Mouse (Mus musculus): ENCODE results near the gene Ddx27.

The Ddx27 gene

DNA sequence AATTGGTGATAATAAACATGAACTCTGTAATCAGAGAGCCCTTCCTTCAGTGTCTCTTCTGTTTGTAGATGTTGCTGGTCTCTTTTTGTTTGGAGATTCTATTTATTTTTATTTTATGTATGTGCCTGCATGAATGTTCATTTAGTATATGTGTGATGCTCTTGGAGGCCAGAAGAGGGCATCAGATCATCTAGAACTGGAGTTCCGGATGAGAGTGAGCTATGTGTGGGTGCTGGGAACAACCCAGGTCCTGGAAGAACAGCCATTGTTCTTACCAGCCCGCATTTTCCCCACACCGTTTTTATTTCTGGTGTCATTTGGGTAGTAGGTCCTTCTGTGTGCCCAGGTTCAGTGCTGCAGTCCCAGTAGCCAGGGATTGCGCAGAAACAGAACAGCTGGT is 15.5 kb downstream of the Ddx27 start:
- DNase-seq, result no peak

DNA sequence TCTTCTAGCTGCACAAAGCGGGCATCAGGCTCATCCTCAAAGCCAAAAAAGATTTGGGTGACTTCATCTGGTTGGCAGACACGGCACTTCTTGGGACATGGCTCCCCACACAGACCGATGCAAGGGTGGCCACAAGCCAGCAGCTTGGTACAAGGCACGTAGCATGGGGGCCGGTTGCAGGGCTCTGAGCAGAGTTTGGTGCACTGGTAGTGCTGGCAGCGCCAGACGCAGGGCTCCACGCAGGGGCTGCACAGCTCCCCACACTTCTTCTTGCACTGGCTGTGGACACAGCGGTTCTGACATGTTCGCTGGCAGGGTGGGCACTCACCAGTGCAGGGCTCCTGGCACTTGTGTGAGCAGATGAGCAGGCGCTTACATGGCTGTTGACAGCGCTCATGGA is 22.7 kb downstream of the Ddx27 start:
- peak; percentile 86 for DNase-seq

DNA sequence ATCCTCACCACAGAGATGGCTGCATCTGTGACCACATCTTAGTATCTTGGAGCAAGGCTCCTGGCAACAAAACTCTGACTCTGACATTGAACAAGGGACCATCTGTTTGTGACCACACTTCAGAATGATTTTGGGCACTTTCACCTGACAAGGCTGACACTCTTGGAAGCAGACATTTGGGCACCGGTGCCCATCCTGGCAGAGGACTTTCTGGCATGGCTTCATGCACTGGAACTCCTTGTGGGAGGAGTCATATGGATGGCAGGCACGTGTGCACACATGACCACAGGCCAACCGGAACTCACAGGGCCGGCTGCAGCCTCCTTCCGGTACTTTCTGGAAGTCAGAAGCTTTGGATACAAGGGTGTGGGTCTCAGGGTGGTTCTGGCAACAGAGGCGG is 23.3 kb downstream of the Ddx27 start:
- DNase-seq, result peak; percentile 90

DNA sequence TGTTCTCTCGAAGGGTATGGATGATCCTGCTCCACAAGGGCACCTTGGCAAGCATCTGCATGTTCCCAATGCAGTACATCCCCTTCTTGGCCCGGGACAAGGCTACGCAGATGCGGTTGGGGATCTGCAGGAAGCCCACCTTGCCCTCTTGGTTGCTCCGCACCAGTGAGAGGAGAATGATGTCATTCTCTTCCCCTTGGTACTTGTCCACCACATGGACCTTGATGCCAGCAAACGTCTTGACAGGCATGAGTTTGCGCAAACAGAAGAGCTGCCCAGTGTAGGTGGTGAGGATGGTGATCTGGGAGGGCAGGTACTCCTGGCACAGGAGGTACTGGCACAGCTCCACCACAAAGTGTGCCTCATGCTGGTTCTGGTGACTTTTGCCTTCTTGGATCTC is 23.7 kb downstream of the Ddx27 start:
- DNase-seq, result no peak

DNA sequence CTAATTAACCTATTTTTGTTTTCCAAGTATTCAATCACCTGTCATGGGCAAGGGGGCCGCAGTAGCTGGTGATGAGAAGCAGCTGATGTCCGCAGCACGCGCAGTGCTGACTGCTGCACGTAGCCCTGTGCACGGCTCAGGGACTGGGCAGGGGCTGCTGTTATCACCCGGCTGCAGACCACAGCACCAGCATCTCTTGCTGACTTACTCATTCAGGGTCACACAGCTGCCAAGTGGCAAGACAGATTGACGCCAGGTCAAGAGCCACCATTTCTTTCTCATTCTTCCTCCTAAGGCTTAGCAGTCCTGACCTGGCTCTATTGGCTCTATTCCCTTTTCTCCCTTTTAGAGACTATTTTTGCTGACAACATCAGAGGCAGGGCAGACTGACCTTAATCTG is 24.4 kb downstream of the Ddx27 start:
- DNase-seq, result no peak

DNA sequence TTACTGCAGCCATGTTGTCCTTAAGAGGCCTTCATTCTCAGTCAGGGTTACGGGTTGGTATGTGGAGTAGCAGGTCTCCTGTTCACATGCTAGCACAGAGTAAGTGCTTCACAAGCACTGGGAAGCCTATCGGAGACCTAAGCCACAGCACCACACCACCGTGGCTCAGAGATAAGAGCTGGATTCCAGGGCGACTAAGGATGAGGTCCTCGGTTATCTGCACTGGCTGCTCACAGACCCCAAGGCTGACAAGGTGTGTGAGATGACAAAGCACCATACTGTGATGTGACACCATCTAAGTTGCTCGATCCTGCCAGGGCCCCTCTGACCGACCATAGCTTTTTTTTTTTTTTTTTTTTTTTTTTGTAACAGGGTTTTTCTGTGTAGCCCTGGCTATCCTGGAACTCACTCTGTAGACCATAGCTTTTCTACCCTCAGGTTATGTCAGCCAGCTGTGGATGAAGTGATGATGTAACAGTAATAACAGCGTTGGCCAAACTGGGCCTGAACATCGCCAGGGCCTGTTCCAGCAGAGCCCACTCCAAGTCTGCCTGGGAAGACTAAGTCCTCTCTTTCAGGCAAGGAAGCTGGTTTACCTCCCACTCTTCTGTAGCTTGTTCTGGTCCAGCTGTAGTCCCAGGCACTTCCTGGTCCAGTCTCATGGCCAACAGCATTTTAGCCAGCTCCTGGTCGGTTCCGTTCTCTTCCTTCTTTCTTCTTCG is 28.6 kb downstream of the Ddx27 start:
- DNase-seq, result peak; percentile 95

DNA sequence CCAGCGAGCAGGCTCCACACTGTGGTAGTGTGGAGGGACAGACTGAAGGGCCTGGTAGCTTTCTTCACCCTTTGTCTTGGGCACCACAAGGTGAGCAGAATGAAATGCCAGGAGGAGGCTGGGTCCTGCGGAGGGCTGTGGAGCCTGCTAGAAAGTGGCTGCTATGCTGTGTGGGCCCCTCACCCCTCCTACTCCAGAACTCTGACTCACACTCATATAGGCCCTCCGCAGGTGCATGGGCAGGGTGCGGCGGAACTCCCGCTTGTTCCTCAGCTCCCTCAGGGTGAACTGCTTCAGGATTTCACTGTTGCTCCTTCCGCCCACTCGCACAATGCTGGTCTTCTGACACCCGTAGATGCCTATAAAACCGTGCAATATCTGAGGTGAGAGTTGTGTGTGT is 33.2 kb downstream of the Ddx27 start:
- no peak for DNase-seq

DNA sequence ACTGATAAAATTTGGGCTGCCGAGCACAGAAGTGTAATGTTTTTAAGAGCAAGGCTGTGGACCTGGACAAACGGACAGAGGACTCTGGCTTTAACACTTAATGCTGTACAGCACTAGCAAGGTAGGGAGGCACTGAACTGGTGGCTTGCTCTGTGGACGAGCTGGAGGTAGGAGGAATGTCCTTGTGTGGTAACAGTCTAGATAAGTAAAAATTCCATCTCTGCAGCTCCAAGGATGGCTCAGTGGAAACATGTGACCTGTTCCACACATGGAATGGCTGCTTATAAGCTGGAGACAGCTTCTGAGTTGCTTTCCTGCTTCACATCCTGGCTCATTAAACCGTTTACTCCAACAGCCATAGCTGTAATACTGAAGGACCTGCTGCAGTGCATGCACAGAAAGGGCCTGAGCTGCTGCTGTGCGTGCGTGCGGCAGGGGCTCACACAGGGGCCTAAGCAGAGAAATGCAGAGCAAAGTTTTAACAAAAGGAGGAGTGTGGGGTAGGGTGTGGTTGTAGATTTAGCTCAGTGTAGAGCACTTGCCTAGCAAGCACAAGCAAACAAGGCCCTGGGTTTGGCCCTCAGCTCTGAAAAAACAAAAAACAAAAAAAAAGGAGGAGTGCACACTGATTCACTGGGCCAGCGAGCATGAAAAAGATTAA is 33.8 kb downstream of the Ddx27 start:
- DNase-seq, result no peak

DNA sequence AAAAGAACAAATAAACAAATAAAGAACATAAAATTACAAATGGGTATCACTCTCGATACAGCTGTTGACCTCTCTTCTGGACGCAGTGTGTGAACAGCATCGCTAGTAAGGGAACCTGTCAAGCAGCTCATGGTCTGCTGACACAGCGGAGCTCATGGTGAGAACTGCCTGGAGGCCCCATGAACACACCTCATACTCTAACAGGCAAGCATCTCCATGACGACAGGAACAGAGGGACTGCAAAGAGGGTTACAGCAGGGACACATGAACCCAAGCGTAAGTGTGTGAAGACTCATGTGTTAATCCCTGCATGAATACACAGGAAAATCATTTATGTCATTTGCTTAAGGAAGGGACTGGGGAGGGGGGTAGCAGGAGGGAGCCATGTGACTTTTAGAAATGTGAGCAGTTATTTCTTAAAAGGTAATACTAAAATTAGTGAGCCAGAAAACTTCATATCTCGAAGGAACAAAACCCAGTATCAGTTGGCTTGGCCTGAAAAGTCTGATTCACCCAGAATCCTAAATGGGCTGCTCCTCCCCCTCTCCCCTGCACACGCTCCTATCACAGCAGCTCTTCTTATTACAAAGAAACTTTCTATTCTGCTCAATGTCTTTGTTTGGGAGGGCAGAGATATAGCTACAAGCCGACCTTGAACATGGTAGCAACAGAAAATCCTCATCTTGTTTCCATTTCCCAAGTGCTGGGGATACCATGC is 38.3 kb downstream of the Ddx27 start:
- no peak for DNase-seq

DNA sequence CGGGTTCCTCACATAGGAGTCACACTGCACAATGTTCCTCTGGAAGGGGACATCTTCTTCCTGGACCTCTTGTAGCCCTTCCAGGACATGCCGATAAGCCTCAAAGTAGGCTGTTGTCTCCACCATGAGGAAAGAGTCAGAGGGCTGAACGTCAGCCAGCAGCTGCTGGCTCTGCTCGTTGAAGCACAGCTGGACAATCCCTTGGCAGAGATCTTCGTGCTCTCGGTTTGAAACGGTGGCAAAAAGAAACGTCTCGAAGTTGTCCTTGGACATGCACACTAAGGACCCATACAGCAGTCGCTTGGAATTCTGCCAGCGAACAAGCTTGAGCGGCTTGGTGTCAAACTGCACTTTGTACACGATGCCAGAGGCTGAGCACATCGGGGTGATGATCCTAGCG is 40.4 kb downstream of the Ddx27 start:
- DNase-seq, result peak; percentile 99

DNA sequence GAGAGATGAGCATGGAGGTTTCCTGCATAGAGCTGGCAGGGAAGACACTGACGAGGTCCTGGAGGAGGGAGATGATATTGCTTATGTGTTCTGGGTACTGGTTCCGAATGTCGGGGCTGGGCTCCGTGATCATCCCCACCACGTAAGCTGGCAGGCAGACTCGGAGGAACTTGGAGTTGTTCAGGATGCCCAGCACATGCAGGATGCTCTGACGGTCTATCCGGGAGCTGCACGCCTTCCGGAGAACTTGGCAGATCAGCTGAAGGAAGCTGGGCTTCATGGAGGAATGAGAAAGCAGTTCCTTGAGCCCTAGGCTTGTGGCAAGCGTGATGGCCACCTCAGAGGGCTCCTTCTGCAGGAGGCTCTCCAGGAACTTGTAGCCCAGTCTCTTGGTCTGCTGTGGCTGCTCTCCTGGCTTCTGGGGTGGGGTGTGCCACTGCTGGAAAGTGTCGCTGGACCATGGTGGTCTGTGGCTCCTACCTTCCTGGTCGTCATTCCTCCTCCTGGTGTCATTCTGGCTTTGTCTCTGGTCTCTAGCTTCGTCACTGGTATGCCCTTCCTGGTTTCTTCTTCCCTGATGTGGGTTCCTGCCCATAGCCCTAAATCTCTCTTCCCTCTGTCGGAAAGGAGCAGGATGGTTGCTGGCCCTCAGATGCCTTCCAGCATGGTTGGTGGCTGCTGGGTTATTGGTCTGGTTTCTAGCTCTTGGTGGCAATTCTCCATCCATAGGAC is 41.4 kb downstream of the Ddx27 start:
- peak; percentile 91 for DNase-seq

DNA sequence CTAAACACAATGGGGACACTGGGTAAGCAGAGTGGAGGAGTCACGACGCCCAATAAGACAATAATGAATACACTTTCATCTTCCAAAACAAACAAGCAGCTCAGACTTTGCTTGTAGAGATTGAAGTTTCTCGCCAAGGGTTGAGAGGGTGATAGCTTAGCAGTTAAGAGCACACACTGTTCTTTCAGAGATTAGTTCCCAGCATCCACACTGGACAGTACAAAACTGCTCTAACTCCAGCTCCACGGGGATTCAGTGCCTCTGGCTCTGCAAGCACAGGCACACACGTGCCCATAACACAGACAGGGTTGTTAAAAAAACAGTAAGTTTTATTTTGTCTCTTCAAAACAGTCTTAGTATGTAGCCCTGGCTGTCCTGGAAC is 41.9 kb downstream of the Ddx27 start:
- DNase-seq, result peak; percentile 96

DNA sequence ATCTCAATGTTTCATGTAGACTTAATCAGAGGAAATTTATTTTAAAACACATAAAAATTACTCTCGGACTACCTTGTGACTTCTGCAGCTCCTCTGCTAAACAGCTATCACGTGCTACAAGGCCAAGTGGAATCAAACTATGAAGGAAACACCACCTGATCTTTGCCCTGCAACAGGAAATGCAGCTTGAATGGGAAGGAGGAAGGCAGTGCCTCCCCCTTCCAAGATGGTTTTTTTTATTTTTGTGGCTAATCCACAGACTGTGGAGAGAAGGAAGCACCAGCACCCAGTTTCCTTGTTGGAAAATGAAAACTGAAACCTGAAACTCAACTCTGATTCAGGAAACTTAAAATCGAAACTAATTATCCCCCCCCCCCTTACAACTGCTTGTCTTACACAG is 43.2 kb downstream of the Ddx27 start:
- peak; percentile 94 for DNase-seq

DNA sequence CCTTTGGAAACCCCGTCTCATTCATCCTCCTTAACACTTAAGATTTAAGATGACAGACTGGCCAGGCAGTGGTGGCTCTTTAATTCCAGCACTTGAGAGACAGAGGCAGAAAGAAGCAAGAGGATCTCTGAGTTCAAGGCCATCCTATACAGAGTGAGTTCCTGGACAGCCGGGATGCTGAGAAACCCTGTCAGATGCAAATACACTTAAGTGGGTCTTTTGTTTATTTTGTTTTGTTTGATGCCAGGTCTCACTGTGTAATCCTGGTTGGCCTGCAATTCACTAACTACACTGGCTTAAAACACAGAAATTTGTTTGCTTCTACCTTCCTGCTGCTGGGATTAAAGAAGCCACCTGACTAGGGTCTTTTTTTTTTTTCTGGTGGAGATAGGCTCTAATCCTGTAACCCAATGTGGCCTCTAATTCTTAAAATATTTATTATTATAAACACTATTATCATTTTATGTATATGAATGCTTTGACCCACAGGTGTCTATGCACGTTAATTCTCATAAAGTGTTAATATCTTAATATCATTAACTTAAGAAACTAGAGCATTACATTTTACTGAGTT is 43.9 kb downstream of the Ddx27 start:
- DNase-seq, result no peak

DNA sequence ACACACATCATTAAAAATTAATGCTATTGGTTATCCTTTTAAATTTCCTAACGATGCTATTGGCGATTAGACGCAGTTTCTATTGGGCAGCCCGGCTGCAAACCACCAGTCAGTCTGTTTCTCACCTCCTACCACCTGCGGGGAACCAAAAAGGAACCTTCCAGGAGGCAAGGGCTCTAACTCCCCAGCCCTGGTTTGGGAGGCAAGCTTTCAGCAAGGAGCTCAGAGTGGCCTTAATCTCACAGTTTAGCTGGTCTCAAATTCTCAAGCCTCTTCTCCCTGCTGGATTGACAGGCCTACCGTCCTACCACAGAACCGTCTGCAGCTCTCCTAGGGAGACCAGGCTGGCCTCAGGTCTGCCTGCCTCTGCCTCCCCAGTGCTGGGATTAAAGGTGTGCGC is 44.5 kb downstream of the Ddx27 start:
- no peak for DNase-seq

DNA sequence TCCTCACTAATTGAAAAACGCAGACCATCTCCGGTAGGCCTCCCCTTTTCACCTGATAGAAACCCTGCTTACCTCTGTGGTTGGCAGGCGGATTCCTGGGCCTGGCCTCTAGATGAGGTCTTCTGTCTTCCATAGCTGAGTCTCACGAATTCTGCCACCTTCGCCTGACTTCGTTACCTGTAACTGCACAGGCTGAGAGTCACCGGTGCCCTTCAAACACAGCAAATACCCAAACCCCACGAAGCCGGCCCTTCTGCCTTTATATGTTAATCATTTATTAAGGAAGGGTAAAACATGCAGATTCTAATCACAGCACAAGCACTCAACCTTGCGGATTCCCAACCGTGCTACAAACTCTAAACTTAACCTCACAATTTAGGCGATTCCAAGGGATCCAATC is 45.0 kb downstream of the Ddx27 start:
- peak; percentile 93 for DNase-seq

DNA sequence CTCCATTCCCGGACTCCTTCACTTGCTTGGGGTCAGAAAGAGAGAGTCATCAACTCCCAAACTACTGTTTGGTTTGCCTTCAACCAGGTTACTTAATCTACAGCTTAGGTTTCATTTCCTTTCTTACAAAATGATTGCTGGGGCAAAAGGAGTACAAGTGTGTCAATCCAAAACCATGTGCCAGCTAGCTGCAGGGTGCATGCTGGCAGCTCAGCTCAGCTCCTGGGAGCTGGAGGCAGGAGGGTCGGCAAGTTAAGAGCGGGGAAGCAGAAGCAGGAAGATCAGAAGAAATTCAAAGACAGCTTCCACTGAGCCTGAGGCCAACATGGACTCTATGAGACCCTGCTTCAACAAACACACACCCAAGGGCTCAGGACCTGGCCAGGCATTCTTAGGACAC is 45.4 kb downstream of the Ddx27 start:
- peak; percentile 91 for DNase-seq

DNA sequence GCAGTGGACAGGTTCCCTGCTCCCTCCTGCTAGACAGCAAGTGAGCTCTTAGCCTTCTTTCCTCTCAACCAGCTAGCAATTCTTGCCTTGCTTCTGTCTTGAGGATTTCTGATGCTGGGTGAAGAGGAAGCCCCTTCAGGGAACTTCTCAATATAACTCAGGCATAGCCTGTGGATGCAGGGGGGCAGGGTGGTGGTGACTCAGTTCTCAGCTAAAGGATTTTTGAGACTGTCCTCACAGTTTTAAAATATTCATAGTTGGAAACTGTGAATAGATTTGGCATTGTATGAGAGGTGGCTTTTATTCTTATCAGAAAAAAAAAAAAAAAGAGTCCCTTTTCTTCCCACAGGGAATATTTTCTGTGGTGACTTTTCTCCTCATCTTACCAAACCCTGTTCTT is 45.8 kb downstream of the Ddx27 start:
- DNase-seq, result no peak

DNA sequence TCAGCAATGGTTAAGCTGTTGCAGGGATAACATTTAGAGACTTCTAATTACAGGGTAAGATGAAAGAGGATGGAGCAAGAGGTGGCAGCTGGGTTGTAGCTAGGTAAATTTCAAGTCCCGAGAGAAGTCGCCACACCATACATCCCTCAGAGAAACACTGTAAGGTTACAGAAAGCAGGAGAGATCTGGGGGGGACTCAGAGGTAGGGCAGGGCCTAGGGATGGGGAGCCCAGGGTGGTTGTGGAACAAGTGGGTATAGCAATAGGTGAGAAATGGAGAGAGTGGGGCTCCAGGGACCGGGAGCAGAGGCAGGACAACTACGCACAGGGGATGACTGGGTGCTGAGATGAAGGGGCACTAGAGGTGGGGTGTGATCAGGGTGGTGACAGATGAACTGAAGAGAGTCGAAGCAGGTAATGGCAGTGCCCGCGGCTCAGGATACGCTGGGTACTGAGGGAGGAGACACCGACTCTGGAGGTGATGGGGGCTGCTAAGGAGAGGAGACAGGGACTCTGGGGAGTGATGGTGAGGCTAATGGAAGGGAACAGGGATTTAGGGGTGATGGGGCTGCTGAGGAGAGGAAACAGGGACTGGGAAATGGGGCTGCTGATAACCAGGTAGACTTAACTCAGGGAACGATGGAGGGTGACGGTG is 46.5 kb downstream of the Ddx27 start:
- DNase-seq, result peak; percentile 95

DNA sequence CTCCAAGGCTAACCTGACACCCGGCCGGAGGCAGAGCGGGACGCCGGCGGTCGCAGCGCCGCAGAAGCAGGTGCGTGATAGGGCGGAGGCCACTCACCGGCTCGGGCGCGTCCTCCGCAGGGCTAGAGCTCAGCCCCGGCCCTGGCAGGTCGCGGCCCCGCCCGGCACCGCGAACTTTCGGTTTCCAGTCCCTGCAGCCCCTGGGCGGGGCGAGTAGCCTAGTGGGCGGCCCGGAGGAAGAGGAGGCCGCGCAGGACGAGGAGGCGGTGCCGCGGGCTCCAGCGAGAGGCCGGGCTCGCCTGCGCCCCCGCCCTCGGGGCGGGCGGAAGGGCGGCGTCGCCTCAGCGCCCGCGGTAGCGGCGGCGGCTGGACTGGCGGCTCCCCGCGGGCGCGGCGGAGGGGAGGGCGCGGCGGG is 47.5 kb downstream of the Ddx27 start:
- peak; percentile 100 for DNase-seq

DNA sequence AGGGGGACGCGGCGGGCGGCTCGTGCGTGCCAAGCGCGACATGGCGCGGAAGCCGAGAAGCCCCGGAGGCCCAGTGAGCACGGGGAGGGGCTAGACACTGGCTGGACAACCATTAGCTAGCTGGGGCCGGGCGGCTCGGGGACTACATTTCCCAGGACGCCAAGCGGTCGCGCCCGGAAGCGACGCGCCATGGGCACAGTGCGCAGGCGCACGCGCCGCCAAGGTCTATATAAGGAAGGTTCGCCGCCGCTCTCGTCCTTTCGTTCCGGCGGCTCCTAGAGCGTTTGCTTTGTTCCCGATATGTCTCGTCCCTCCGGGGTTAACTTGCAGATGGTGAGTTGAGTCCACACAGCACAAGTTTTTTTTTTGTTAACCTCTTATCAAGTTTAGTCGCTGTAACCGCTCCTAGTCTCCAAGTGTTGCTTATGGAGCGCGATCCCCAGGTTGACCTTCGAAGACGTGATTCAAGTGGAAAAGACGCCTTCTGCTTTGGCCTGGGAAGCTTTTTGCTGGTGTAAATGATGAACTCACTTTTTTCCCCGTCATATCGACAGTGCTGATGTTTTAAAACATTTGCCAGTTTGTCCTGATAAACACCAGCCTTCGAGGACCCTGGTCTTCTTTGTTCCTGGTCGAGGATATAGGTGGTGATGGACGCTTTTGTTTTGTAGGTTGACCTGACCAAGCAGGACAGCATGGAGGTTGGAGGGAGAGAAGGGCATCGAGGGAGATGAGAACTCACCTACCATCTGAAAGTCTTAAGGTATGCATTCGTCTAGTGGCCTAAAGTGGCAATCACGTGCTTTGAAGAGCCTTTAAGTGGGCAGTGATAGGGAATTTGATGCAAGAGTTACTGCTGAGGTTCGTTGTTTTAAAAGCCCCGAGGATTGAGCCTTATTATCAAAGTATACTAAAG is 48.2 kb downstream of the Ddx27 start, which contains the start of gene Znfx1:
Gene Znfx1 (minus strand): TSS at position 51 of the 916 bp plus-strand sequence.
- peak; percentile 100 for DNase-seq

Measured in heart, adult 11 months (tissue).